Mouse (Mus musculus) heart, adult 2 months (tissue): Measurements from ENCODE around the gene Creb3.

Source experiments
- CTCF ChIP-seq: fragments of 200-600 bp; IDR thresholded peaks from 2 replicates; pipeline ENCODE4 v1.8.1; 2022; ENCODE audit warnings: antibody characterized with exemption, mild to moderate bottlenecking, moderate library complexity
- EP300 ChIP-seq: fragments of 200-500 bp; IDR thresholded peaks from 2 replicates; pipeline ENCODE4 v1.6.1; 2011; ENCODE audit warnings: low read depth, low read length, control low read depth; ENCODE audit not compliant: insufficient read depth
- POLR2A ChIP-seq: fragments of 200-500 bp; IDR thresholded peaks from 2 replicates; pipeline ENCODE4 v1.6.1; 2011; ENCODE audit warnings: mild to moderate bottlenecking, low read depth, low read length, control low read depth; ENCODE audit not compliant: insufficient read depth

DNA sequence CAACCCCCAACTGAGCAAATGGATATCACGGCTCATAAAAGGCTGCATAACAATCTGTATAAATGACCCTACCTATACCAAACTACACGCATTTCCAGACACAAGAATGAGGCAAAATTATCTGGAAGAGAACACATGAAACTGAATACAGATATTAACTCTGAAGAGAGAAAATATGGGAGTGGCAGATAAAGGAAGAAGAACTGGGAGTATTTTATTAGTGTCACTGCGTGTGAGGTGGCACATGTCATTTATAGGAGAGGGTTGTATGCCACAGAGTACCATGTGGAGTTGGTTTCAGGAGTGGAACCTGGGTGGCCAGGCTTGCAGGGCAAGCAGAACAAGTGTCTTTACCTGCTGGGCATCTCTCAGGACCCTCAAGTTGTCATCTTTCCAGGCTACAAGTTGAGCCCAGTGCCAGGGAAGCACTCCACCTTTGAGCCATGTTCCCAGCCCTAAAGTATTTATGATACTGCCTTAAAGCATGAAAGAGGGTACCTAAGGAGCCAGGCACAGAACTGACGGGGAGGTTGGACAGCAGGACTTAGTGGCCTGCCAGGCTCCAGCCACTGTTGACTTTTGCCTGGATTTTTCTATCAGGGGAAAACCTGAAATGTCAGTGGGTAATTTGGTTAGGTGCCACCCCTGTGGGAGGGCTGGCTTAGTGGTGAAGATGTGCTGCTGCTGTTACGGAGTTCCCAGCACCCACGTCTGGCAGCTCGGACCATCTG, 36.7 kb downstream of the Creb3 start:
- TF ChIP-seq EP300, result no peak
- TF ChIP-seq CTCF, result no peak
- no peak for TF ChIP-seq POLR2A
